Mouse (Mus musculus): ENCODE measurements at regions not wholly inside any gene's neighbourhood (a gene's known extent, or its start where the extent isn't known, plus 50 kb on each side); places are given as distances from the start of the nearest gene placed in this dataset.

DNA sequence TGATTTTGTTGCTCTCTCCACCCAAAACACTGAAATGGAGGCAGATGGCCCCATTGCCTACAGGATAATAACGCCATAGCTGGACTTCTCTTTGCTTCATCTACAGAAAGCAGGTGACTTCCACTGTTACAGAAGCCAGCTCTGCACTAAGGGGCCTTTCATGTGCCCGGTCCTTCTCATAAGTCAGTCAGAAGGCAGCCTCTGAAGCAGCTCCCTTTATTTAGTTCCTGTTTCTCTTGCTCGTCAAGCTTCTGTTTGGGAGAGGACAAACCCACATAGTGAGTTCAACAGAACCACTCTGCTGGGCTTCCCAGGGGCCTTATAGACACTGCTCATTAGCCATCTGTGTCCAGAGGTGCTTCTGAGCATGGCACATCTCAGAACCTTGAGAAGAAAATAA lies 205.1 kb upstream of the Hhip start:
- in situ Hi-C loops (cut with MboI, MseI), result no loop called here

DNA sequence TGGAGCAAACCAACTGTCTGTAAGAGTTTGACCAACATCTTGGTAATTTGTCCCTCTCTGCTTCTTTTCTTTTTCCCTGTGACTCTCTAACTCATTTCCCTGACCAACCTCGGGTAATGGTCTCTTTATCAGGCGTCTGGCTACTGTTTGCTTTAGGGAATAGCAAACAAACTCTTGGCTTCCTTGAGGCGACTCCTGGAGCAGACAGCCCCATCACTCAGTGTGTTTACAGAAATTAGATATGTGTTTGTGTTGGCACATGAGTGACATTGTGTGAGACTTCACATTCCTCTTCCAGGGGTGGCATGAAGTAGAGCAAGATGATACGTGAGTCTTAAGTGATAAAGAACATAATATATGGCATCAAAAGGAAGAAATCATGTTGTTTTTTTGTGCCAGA lies 195.7 kb upstream of the Hhip start:
- in situ Hi-C loops (cut with MboI, MseI), result no loop called here

DNA sequence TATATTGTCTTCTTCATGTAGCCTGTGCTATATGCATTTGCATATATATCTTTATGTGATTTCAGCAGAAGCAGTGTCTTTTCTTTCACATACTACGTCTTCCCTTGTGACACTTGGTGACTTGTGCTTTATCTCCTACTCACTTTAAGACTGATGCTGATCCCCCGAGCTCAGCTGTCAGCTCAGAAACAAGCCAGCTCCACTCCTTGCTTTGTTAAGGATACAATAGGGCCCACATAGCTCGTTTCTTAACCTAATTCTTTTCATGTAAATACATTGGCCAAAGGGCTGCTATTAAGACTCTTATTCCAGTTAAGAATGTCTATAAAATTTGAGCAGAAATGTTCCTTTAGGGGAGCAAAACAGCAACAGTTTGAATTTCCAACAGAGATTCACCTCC lies 193.8 kb upstream of the Hhip start:
- in situ Hi-C loops (cut with MboI, MseI), result no loop called here

DNA sequence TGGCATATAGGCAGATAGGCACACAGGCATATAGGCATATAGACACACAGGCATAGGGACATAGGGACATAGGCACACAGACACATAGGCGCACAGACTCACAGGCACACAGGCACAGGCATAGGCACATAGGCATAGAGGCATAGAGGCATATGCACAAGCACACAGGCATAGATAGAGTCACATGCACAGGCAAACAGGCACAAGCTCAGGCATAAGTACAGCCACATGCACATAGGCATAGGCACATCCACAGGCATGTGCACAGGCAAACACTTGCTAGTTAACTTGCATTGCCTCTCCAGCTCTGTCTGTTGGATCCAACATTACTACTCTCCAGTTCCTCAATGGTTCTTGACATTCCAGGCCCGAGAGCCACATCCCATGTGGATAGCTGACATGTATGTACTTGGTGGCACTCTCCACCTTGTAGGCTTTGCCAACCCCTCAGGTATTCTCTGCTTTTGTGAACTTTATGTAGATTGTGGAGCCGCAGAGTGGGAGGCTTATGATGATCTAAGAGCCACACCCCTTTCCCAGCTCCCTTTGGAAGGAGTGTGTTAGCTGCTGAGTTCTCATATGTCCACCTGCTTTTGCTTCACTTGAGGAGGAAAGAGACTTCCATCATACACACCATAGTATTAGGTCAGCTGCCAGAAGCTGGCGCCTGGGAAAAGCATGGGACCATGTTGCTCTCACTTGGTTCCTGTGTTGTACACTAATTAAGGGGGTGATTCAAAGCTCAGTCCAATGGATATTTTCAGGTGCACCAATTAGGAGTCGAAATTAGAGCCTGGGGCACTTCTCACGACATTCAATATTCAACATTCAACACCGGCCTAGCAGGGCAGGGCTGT lies 192.7 kb upstream of the Hhip start:
- in situ Hi-C loops (cut with MboI, MseI), result no loop called here

DNA sequence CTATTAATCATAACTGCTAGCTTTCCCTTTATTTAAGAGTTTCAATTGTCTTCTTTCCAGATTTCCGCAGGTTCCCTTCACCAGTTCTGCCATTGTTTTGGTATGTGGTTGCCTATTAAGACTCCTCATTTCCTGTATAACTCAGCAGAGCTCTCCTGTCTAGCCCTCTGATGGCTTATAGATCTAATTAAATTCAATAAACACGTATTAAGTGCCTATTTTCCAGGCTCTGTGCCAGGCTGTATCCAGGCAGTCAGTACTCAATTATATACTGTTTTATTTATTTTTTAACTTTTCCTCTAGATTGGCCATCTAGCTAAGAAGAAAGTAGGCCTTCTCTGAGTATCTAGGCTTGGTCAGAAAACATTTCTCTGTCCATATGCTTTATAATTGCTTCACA lies 192.0 kb upstream of the Hhip start:
- in situ Hi-C loops (cut with MboI, MseI), result loop anchor here (5.0 kb wide), 1 partner anchor 343 kb away; no protein-coding TSS in a partner anchor

DNA sequence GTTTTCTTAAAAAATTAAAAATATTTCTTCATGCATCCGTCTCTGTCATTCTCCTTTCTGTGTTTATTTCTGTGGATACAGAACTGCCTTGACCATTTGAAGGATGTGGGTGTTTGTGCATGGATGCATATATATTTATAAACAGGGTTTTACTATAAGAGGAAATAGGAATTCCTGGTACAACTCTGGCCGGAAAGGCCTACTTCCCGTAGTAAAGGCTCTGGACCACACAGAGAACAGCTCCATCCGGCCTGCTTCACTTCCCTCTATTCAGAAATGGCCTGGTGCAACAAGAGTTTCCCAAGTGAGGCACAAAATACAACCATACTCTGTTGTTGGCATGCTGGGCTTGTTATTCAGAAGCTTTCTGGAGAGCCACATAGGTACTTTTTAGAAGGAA lies 182.1 kb upstream of the Hhip start:
- in situ Hi-C loops (cut with MboI, MseI), result no loop called here

DNA sequence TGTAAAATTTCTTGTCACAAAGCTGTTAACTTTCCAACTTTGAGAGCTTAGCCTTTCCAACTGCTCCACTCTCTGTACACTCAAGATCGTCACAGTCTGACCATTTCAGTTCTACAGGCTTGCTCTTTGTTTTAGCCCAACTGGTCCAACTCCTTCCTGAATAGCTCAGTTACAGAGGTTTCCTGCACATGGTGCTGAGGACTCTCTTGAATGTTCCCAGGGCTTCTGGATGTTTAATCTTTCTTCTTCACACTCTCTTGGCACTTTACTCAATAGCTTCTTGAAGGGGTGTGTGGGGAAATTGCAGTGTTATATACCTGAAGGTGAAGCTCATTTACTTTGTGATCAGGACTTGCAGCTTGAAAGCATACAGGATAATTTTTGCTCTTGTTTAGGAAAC lies 152.6 kb upstream of the Hhip start:
- in situ Hi-C loops (cut with MboI, MseI), result no loop called here

DNA sequence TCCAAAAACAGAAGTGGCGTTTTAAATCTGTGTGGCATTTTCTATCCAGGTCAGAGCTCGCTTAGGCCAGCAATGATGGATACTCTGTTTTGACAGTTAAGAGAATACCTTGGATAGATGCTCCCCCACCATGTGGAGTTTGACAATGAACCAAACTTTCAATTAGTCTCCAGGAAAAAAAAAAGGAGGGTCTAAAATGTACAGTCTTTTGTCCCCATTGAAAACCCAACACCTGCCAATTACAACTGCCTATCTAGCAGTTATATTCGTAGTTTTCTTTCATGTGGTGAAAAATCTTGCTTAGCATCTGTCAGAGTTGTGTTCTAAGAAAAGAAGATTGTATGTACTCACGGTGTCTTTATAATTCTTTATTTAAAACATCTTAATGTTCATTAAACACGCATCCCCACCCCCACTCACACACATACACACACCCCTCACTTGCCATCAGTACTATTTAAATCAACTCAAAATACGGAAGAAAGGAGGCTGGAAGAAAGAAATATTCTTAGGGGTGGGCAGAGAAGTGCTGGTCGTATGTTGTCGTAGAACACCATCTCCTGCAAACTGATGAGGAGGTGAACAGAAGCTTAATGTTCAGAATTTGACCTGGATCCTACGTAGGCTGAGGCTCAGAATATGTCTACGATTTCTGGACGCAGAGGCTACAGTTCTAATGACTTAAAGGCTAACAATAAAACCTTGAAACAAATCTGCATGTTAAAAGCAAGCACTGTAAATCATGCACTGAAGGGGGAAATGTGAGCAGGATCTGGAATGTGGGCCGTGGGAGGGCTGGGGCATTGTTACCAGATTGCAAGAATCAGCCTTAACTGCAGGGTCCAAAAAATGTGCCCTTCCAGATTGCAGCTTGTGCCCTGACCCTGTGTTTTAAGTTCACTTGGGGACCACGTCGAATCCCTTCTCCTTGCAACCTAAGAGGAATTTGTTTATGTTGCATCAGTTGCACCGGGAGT lies 147.2 kb upstream of the Hhip start:
- in situ Hi-C loops (cut with MboI, MseI), result no loop called here

DNA sequence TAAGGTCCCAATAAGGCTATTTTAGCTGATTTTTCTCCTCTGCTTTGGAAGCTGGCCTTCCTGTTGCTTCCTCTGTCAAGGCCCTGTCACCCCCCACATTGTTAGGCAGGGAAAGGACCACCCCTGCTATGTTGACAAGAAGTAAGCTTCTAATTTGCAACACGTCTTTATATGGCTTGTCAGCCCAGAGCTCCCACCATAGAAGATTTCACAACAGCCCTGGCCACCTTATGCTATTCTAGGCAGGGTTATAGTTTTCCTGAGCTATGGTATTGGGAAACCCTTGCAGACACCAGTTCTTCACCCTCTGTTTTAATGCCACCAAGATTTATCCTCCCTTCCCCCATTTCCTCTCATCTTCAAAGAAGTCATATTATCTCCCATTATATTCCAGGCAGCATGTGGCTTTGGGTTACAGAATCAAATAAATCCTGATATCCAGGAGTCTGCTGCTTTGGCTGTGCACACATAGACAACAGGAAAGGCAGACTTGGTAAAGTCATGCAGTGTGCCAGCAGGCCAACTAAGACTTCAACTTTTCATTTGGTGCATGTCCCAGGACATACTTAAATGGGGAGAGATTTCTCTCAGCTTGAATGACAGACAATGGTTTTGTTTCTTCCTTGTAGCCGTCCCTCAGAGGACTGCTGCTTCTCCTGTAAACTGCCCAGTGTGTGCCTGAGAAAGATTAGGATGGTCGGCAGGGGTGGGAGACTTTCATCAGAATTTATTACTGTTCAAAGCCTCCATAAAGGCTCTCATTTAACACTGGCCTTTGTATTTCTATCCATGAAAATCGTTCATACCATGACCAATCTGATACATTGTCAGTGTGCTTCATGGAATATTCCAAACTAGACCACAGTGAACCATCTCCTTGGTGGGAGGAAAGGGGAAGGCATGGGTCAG lies 146.2 kb upstream of the Hhip start:
- in situ Hi-C loops (cut with MboI, MseI), result no loop called here

DNA sequence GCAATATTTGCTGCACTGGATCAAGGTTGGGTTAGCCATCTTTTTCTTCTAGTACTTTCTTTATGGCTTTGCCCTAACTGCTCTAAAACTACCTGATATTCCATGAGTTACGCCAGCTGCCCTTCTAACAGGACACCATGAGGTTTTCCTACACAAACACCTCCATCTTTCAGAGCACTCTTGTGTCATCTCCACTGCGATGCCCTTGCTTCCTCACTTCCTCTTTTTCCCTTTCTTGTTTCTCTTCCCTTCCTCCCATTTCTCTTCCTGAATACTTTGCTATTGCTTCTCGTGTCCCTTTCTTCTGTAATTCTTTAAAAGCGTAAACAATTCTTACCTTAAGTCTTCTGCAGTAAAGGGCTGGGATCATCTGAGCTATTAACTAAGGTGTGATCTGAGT lies 139.9 kb upstream of the Hhip start:
- in situ Hi-C loops (cut with MboI, MseI), result no loop called here

DNA sequence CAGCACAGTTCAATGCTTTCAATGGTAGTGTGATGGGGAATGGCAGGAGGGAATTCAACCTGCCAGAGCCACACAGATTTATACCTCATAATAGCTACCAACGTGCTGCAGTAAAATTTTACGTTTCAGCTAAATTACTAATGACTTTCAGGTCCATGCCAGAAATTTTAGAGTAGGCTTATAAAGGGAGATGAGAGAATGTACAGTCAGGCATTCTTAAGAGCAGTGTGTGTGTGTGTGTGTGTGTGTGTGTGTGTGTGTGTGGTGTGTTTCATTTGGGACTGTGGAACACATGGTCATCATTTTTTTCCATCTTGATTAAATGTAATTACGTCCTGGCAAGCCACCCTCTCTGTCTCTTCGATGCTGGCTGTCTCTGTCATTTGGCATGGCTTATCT lies 132.7 kb upstream of the Hhip start:
- in situ Hi-C loops (cut with MboI, MseI), result no loop called here

DNA sequence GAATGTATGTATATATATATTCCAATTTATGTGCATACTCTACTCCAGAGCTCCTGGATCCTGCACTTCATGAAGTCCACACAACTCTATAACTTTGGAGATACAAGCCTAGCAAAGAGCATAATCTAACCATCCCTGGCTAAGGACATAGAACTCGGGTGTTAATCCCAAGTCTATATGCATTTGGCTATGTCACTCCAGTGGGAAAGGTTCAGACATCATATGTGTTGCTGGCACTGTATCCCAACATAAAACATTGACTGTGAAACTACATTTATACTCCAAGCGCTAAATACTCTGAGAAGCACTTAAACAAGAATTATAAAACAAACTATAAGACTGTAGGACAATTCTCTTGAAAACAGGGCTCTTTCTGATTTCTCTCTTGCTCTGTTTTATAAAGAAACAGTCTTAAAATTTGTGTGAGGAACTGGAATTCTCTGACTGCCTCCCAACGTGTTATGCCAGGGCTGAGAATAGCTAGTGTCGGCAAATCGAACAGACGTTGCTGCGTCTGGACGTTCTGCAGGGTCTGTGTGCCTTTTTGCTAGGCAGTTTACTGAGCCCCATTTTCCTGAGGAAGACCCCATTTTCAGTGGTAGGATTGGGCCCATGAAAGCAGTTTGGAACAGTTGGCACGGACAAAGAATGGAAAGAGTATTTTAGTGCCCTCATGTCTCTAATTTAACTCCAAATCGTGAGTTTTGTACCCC lies 132.1 kb upstream of the Hhip start:
- in situ Hi-C loops (cut with MboI, MseI), result no loop called here

DNA sequence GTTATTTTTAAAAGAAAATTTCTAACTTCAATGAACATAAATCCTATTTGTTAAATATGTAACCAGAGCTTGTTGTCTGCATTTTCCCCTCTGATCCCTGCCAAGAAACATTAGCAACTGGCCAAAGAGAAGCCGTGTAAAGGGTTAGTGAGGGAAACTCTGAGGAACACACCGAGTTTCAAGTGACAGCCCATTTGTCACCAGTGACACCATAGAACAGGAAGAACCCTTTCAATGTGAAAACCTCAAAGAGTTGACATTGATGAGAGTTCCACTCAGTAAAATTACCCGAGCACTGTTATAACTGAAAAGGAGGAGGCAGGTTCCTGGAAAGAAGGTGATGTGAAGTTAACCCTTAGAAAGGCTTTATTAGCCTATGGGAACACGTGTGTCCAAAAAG lies 127.5 kb upstream of the Hhip start:
- in situ Hi-C loops (cut with MboI, MseI), result no loop called here

DNA sequence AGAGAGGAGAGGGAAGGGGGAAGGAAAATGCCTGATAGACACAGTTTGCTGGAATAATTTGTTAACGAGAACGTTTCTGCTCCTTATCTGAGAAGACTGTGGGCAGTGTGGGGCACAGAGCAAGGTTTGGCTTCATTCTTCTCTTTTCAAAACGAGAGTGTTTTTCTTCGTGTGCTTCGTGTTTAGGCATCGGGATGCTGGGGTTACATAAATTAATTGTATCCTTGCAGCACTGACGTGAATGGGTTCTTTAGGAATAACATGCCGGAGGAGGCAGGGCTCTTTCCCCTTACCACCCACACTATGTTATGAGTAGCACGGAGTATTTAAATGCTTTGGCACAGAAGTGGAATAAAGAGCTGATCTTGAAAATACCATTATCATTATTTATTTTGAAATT lies 110.9 kb upstream of the Hhip start:
- in situ Hi-C loops (cut with MboI, MseI), result no loop called here

DNA sequence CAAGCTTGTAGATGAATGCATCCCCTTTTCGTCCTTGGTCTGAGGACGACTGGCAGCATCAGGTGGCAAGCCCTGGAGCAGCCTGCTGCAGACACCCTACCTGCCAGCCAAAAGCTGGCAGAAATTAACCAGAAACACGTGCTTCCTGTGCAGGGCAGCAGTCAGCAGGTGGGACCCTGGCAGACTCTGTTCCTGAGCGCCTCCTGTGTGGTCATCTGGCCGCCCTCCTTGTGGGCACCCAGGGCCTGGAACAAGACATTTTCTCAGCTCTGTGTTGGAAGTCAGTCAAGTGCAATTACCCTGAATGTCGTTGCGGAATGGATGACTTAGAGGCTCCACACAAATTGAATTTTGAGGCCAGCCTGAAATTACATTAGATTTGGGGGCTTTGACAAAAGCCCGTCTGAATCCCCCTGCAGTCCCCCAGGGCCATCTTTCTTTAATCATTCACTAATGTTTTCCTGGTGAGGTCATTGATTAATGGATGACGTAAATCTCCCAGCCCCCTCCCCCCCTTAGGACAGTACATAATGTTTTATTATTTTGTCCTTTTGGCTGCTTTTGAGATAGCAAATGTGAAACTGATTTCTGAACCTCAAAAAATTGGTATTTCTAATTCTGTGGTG lies 91.8 kb upstream of the Hhip start:
- in situ Hi-C loops (cut with MboI, MseI), result no loop called here

DNA sequence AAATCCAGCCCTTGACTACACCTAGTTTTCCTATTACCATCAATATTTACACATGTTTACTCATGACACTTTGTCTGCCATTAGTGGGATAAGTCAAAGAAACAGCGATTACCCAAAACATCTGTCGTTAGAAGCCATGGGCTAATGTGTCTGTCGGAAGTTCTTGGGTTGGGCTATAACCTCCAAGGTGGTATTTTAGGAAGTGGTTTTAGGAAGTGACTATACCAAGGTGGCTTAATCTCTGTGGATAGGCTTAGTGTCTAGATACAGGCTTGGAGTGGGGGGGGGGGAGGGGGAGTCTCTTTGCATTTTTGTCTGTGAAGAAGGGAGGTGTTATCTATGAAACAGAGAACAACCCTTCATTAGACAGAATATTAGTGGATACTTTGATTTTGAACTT lies 90.1 kb upstream of the Hhip start:
- in situ Hi-C loops (cut with MboI, MseI), result no loop called here

DNA sequence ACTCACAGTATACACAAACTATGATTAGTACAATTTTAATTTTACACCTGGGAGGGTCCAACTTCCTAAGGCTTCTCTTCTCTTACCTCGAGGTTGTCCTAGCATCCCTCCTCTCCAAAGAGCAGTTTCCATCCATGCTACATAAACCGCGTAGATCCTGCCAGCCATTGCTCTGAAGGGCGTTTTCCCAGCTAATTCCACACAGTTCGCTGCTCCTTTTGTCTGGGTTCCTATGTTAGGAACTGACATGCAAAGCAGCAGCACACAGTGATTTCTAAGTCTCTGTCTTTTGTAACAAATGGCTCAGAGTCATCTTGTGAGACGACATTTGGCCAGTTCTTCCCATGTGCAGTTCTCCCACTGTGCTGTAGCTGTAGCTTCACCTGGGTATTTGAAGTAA lies 80.7 kb upstream of the Hhip start:
- in situ Hi-C loops (cut with MboI, MseI), result no loop called here

DNA sequence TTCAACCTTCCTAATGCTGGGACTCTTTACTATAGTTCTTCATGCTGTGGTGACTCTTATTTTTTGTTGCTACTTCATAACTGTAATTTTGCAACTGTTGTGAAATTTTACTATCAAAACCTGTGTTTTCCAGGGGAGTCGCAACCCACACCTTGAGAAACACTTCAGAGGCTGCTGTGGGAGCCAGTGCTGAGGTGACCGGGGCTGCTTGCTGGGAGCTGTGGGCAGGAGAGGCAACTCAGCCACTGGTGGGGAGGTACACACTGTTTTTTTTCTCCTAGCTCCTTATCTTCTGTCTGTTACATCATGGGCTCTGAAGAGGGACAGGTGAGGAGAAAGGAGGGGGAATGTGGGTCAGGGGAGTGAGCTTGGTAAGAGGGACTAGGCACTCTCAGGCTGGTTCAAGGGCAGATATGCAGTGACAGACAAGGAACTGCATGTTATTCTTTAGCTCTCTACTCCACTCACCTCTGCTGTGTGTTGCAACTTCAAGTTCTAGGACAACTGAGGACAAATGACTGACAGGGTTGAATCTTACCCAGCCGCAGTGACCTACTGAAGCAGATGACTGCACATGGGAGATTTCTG lies 62.7 kb upstream of the Hhip start:
- in situ Hi-C loops (cut with MboI, MseI), result no loop called here

DNA sequence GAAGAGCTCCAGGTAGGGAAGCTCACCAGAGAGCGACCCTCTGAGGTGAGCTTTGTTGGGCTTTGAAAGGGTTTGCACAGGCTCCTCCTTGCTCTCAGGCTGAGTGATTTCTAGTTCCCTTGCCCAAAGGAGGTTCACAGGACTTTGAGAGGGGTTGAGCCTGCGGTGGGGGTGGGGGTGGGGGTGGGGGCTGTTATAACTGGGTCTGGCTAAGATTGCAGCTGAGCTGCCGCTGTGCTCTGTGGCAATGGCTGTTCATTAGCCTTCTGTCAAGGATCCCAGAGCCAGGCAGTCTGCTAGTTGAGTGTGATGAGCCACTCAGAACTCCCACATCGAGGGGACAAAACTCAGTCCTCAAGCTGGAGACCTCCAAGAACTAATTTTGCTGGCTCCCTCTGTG lies 59.5 kb upstream of the Hhip start:
- in situ Hi-C loops (cut with MboI, MseI), result loop anchor here (5.0 kb wide), 1 partner anchor 300 kb away; no protein-coding TSS in a partner anchor
